Comparison of ENCODE assay signal across 18 mouse cellular contexts in genomic region chr3:84385656-84386055, GRCm38 (mm10).
DNase-seq lines count a peak whose midpoint lies in the region; ATAC-seq and TF ChIP-seq lines count a peak whose summit lies in the region.
"Had no signal": no experiment of that assay in that cellular context is flagged by ENCODE, and none has a peak within 500 bp of the region (broad histone marks: within the 10 kb centered on the region; RNA-seq: fewer than 3 reads in every experiment).

No protein-coding gene starts in this region.

- 43% methylated on average over 5 of the region's 5 CpGs for WGBS in hindbrain, embryonic 14.5 days
- 73% methylated on average over 5 of the region's 5 CpGs for WGBS in hindbrain, embryonic 10.5 days
- 42% methylated on average over 5 of the region's 5 CpGs for WGBS in lung, postnatal 0 days
- 17% methylated on average over 5 of the region's 5 CpGs for WGBS in forebrain, postnatal 0 days

- peak; percentile 27 for DNase-seq in hindbrain, embryonic 14.5 days (ENCODE audit: low spot score)
- DNase-seq in hindbrain, embryonic 10.5 days (ENCODE audit: low spot score): no peak
- DNase-seq in left cerebral cortex, postnatal 14 days (ENCODE audit: low spot score in 2 of 2): peak; percentile 7 to 41
- DNase-seq in left cerebral cortex, postnatal 36 days (ENCODE audit: low spot score in 2 of 2): no peak
- peak; percentile 42 for DNase-seq in lung, postnatal 0 days (ENCODE audit: low spot score)
- no peak for DNase-seq in lung, adult 18-20 months
- peak; percentile 19 for DNase-seq in forebrain, postnatal 0 days
- DNase-seq in ovary, adult 18-20 months (ENCODE audit: low spot score): no peak
- DNase-seq: cerebellum, adult 8-10 months; heart, postnatal 4 days had no signal

- H3K9me3 ChIP-seq in hindbrain, embryonic 14.5 days (ENCODE audit: control insufficient read depth, low read length): no peaks in the 10 kb centered on the region
- no peaks in the 10 kb centered on the region for H3K9me3 ChIP-seq in hindbrain, embryonic 10.5 days
- no peaks in the 10 kb centered on the region for H3K9me3 ChIP-seq in lung, postnatal 0 days (ENCODE audit: low read length)
- H3K9me3 ChIP-seq in forebrain, postnatal 0 days (ENCODE audit: low read length): no peaks in the 10 kb centered on the region
- H3K9me3 ChIP-seq: heart, embryonic 15.5 days; limb, embryonic 10.5 days; midbrain, embryonic 12.5 days; neural tube, embryonic 15.5 days had no signal

- ATAC-seq in hindbrain, embryonic 14.5 days (ENCODE audit: low FRiP score): peak; percentile 75; the same call in 1 of the 2 replicates
- ATAC-seq in lung, postnatal 0 days: peak; percentile 47
- peak; percentile 79 for ATAC-seq in forebrain, postnatal 0 days
- ATAC-seq: intestine, postnatal 0 days had no signal

- intact Hi-C loops in left cerebral cortex, postnatal 14 days (cut with DNase I): no loop called here
- intact Hi-C loops in left cerebral cortex, postnatal 36 days (cut with DNase I): no loop called here

- 0 out of 2 replicates have a peak, but pooled peaks cover 6% of the 10 kb centered on the region for H3K4me1 ChIP-seq in hindbrain, embryonic 14.5 days (replicated peaks; ENCODE audit: control insufficient read depth, insufficient read depth, low read length)
- peaks cover 5% of the 10 kb centered on the region; the same call in 1 of the 2 replicates for H3K4me1 ChIP-seq in hindbrain, embryonic 10.5 days (replicated peaks)
- H3K4me1 ChIP-seq in lung, postnatal 0 days (ENCODE audit: insufficient read depth, low read depth, low read length): no peaks in the 10 kb centered on the region
- H3K4me1 ChIP-seq in forebrain, postnatal 0 days (ENCODE audit: insufficient read depth): no peaks in the 10 kb centered on the region
- H3K4me1 ChIP-seq: limb, embryonic 10.5 days; neural tube, embryonic 15.5 days had no signal

- H3K27ac ChIP-seq in hindbrain, embryonic 14.5 days: no peak overlapping the region
- no peak overlapping the region for H3K27ac ChIP-seq in hindbrain, embryonic 10.5 days
- H3K27ac ChIP-seq in lung, postnatal 0 days (ENCODE audit: low read length): no peak overlapping the region
- H3K27ac ChIP-seq in forebrain, postnatal 0 days (ENCODE audit: low read depth, low read length): no peak overlapping the region
- H3K27ac ChIP-seq: heart, embryonic 15.5 days; layer of hippocampus, adult 2 months; limb, embryonic 10.5 days; liver, embryonic 14.5 days; midbrain, embryonic 12.5 days; neural tube, embryonic 15.5 days; stomach, postnatal 0 days had no signal

- no peaks in the 10 kb centered on the region for H3K36me3 ChIP-seq in hindbrain, embryonic 14.5 days (replicated peaks; ENCODE audit: control insufficient read depth, insufficient read depth)
- H3K36me3 ChIP-seq in hindbrain, embryonic 10.5 days: no peaks in the 10 kb centered on the region
- H3K36me3 ChIP-seq in lung, postnatal 0 days (ENCODE audit: insufficient read depth, low read length): no peaks in the 10 kb centered on the region
- H3K36me3 ChIP-seq in forebrain, postnatal 0 days (ENCODE audit: insufficient read depth): no peaks in the 10 kb centered on the region
- H3K36me3 ChIP-seq: heart, embryonic 15.5 days; limb, embryonic 10.5 days; midbrain, embryonic 12.5 days; neural tube, embryonic 15.5 days had no signal

- no peak overlapping the region for H3K4me2 ChIP-seq in hindbrain, embryonic 14.5 days (replicated peaks)
- H3K4me2 ChIP-seq in lung, postnatal 0 days (replicated peaks; ENCODE audit: low read depth, low read length): no peak overlapping the region
- no peak overlapping the region for H3K4me2 ChIP-seq in forebrain, postnatal 0 days (ENCODE audit: low read depth)
- H3K4me2 ChIP-seq: heart, embryonic 15.5 days; midbrain, embryonic 12.5 days; neural tube, embryonic 15.5 days had no signal

- no peak for TF ChIP-seq EP300 in lung, postnatal 0 days (IDR thresholded peaks at IDR 0.05)

- no peak for TF ChIP-seq CTCF in lung, postnatal 0 days (IDR thresholded peaks at IDR 0.05)
- no peak for TF ChIP-seq CTCF in forebrain, postnatal 0 days (IDR thresholded peaks at IDR 0.05; ENCODE audit: low read depth)

- no peak overlapping the region for H3K4me3 ChIP-seq in hindbrain, embryonic 14.5 days (replicated peaks; ENCODE audit: low read length)
- H3K4me3 ChIP-seq in hindbrain, embryonic 10.5 days: no peak overlapping the region
- no peak overlapping the region for H3K4me3 ChIP-seq in lung, postnatal 0 days (ENCODE audit: low read depth, low read length)
- H3K4me3 ChIP-seq in forebrain, postnatal 0 days (ENCODE audit: low read depth, low read length): no peak overlapping the region
- H3K4me3 ChIP-seq: heart, embryonic 15.5 days; layer of hippocampus, adult 2 months; limb, embryonic 10.5 days; midbrain, embryonic 12.5 days; neural tube, embryonic 15.5 days had no signal

- no peaks in the 10 kb centered on the region for H3K27me3 ChIP-seq in hindbrain, embryonic 14.5 days (ENCODE audit: control insufficient read depth, insufficient read depth, low read length)
- no peaks in the 10 kb centered on the region for H3K27me3 ChIP-seq in hindbrain, embryonic 10.5 days (ENCODE audit: insufficient read depth, poor library complexity, severe bottlenecking)
- no peaks in the 10 kb centered on the region for H3K27me3 ChIP-seq in lung, postnatal 0 days (replicated peaks; ENCODE audit: insufficient read depth, low read length)
- H3K27me3 ChIP-seq in forebrain, postnatal 0 days (ENCODE audit: insufficient read depth, low read length): no peaks in the 10 kb centered on the region
- H3K27me3 ChIP-seq: midbrain, embryonic 12.5 days; neural tube, embryonic 15.5 days had no signal

- H3K9ac ChIP-seq in hindbrain, embryonic 14.5 days: no peak overlapping the region
- H3K9ac ChIP-seq in lung, postnatal 0 days (replicated peaks; ENCODE audit: low read depth): no peak overlapping the region
- H3K9ac ChIP-seq in forebrain, postnatal 0 days: no peak overlapping the region
- H3K9ac ChIP-seq: heart, embryonic 15.5 days; liver, embryonic 14.5 days; midbrain, embryonic 12.5 days; neural tube, embryonic 15.5 days had no signal

Comparison
In these comparisons a context has a peak if more than half of its experiments do, and no peak if none do; other contexts are left out.
1. DNase-seq: peak in hindbrain, embryonic 14.5 days (single experiment), left cerebral cortex, postnatal 14 days (2 of 2), lung, postnatal 0 days (single experiment) and forebrain, postnatal 0 days (single experiment); none in hindbrain, embryonic 10.5 days (single experiment), left cerebral cortex, postnatal 36 days (0 of 2), lung, adult 18-20 months (0 of 2) and ovary, adult 18-20 months (single experiment).
2. Peak in every context shown above with its lines, with median percentiles within 50 percentile points of each other: ATAC-seq.